Mouse (Mus musculus): ENCODE results near the gene Syndig1.

Gene Syndig1

DNA sequence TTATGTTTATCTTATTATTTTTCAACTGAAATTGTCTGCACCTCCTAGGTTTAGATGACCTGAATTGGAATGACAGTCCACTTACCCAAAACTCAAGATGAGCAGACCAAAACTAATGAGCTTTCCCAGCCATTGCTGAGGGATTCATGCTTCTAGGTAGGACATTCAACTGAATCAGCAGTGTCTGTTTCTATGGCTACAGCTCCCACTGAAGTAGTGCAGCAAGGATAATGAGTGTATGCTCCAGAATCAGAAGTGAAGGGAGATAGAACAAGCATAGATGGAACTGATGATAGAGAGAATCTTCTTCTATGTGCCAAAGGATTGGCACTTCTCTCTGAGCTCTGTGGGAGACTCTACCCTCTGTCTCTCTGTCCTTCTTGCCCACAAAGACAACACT lies 158.6 kb downstream of the Syndig1 start:
- DNase-seq: no peak

DNA sequence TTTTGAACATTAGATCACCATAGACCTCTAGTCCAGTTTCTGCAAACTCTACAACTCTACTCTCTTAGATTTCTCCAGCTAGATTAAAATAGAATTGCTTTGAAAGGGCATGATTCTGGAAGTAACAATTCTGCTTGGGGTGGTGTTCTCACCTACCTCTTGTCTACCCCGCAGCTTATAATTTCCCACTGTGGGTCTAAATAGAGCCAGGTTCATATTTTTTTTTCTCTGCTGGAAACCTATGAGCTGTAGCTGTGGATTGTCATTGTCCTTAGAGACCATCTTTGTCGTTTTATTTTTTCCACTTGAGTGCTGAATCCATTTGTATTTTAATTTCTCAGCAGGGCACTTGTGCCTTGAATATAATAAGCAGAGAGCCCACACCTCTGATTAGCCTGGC lies 162.5 kb downstream of the Syndig1 start:
- no peak for DNase-seq

DNA sequence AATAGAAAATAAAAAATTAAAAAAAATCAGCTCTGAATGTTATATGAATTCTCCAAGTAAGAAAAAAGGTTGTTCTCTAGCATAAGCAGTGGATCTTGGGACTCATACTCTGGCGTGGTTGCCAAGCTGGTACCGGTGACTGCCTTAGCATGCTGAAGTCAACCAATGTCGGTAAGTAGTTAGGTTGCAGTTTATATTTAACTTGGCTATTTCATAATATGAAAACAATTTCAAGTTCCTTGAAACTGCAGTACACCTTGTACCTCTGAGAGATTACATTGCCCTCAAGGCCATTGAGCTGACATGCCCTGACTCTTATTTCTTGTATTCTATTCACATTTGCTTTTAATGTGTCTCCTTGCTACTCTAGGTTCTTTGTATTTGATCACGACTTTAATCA lies 163.9 kb downstream of the Syndig1 start:
- no peak for DNase-seq

DNA sequence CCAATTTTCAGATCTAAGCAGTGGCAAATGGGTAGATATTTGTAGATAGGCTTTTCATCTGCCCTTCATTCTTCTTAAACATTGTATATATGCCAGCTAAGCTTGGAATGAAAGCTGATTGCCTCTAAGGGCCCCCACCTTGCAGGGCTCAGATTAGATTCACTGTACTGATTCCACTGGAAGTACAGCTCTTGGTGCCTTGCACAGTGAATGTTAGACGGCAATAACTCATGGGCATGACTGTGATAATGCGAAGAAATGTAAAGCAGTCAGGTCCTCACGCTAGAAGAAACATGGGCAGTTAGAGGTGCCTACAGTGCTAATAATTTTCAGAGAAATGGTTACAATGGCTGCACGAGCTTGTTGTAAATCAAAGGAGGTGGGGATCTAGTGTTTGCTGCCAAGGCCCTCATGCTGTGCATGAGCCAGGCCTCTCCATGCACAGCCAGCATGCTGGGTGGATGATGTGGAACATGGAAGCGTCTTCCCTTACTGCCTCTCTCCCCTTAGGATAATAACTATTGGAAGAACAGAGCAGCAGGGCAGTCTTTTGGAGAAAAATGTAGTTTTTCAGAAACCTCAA lies 167.5 kb downstream of the Syndig1 start:
- DNase-seq: no peak

DNA sequence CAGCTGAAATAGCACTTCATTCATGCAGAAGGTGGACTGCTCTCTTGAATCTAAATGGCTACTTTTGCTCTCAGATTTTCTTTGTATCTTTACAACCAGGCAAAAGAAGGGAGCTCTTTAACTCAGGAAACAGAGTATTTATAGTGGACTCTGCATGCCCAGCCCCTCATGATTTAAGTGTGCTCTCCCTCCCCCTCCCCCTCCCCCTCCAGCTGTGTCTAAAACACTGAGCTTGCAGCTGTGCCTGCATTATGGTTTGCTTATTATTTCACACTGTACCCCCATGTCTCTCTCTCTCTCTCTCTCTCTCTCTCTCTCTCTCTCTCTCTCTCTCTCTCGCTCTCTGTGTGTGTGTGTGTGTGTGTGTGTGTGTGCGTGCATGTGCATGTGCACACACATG lies 168.6 kb downstream of the Syndig1 start:
- DNase-seq: no peak

DNA sequence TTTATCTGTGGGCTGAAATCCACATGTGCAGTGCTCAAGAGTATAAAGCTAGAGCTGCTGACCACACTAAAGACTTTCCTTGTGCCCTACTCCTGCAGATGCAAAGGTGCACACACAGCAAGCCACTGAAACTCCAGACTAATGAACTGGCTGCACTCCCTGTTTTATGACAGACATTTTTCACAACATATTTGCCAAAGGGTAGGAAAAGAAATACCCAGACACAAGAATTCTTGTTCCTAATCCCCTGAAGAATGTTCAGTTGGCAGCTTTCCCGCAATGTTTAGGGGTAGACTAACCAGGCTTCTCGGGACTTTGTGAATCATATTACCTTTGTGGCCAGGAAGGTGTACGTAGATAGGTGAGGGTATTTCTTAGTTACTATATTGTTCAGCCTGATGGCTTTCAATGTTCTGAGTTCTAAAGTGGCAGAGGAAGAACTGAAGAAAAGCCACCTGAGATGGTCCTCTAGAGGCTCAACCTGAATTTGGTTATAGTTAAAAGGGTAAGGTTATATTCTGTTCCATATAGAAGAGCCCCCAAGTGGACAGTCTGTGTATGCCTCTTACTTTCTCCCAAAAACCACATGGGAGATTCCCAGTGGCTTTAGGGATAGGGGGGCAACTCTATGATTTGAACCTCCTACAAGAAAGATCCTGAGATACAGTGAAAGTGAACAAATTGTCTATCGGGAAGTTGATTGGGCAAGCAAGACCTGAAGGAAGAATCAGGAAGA lies 169.5 kb downstream of the Syndig1 start:
- DNase-seq: no peak

DNA sequence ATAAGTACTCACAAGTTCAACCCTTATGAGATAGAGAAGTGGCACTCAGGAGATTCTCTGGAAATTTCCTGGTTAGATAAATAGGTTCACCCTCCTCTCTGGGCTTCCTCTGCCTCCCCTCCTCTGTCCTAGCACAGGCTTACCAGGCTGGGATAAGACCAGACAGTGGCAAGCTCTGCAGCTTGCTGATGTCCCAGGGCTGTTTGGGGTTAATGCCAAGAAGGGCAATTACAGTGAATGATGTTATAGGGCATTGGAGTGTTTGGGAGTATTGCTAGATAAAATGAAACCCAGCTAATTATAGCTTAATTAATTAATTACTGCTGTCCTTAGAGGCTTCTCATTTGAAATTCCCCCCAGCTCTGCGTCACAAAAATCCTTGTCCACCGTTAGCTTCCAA lies 171.6 kb downstream of the Syndig1 start:
- no peak for DNase-seq

DNA sequence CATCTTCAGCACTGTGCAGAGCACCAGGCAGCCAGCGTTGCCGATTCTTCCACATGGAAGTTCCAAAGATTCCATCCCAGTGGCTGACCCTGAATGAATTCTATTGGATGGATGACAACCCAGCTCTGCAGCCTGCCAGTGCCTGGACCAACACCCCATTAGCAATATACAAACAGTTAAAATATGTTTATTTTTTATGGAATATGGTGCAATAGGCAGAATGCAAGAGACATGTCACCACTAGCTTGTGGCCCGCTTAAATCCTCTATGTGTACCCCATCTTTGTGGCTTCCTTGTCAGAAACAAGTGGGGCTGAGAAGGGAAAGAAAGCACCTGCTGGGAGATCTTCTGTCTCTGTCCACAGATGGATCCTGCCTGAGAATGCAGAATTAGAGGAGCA lies 174.5 kb downstream of the Syndig1 start:
- DNase-seq: no peak

DNA sequence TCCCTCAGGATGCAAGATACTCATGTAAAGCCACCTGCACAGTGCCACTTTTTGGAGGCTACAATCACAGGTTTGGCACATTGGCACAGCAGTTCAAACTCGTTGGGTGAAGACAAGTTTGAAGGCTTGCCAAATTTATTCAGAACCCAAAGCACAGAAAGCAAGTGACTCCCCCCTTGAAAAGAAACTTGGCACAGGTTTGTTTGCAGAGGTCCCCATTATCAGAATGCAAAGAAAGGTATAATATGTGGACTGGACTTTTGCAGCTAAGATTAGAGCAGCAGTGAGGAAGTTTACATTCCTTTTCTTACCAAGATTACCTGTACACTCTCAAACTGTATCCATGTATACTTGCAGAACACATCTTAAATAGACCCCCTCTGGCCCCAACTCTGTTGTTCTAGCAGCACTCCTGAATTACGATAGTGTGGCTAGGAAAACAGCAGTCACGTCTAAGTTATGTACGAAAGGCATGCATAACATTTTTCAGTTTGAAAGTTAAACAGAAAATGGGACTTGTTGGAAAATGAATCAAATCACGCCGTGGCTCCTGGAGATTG lies 183.9 kb downstream of the Syndig1 start:
- DNase-seq: no peak

DNA sequence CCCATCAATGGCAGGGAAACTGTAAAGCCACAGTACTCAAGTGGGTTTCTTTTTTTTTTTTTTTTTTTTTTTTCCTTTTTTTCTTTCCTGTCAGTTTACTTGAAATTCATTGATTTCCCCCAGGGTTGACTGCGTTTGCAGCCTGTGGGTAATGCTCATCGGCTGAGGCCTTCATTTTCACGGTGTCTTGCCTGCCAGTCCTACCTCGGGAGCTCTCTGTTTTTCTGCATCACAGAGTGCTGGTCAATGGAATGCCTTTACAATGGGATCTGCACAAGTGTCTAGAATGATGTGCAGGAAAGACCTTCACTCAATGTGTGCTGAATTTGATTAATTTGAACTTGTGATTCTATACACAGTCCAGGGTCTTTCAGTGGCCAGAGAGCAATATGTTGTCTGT lies 184.8 kb downstream of the Syndig1 start:
- no peak for DNase-seq

DNA sequence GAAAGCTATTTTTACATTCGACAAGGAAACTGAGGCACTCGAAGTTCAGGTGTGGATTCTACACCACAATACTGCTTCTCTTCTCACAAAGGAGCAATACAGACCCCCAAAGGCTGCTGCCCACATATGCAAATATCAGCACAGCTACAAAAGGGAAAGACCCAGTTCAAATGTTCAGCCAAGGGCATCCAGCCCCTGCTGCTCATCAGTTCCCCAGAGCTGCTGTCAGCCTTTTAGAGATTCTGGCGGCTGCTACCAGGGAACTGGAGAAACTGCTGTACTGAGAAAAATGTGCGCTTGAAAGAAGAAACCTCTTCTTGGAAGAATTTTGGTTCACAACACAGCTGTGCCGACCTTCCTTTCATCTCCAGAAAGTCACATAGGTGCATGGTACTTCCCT lies 187.3 kb downstream of the Syndig1 start:
- DNase-seq: no peak

DNA sequence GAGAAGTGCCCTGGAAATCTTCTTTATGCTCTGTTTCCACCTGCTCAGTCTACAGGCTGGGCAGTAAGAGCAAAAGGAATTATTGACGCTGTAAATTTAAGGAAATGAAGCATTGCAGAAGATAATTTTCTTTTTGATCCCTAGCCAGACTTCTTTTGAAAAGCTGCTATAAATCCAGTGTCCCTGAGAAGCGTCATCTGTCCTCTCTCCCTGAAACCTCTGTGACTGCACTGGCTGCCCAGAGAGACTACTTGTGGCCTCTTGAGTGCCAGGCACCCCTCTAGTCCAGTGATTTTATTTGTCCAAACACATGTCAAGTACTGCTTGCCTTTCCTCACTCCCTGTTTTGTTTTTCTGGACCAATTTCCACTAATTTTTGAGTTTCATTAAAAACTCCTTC lies 191.7 kb downstream of the Syndig1 start:
- DNase-seq: no peak

DNA sequence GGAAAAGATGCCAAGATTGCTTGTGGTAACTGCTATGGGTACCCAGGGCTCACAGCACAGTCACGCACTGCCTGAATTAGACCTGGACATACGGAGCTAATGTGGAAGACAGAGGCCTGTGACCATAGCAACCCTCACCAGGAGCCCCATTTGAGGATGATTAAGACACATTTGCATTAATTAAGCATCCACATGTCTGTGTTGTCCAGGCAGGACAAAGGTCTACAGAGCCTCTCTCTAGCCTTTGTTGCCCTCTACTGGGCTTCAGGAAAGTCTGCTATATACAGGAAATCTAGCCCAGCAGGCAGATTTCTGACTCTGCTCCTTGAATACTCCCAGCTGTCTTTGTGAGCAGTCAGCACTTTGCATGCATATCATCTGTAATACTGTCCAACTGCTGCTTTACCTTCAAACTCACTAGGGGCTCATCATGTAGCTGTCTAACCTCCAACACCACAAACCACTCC lies 194.9 kb downstream of the Syndig1 start:
- DNase-seq: no peak

DNA sequence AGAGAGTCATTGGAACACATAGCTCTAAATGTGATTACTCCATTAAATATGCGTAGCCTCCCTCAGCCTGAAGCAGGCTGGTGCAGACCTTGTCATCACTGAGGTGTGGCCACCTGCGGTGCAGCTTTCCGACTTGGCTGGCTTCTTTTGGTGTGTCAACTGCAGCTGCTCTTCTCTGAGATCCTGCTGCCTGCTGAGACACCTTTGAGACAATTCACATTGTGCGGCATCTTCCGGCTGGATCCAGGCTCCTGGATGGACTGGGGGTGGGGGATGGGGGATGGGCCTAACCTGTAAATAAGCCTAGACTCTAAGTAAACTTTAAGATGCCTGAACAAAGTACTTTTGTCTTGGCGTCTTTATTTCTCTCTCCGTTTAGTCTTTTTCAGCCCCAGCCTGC lies 214.5 kb downstream of the Syndig1 start:
- DNase-seq: no peak

All from thymus, adult 18-20 months (tissue).